Mouse (Mus musculus) intestine, embryonic 14.5 days (tissue): ENCODE results near the gene Gm17428. TPM values are rescaled to one million over a fixed set of nuclear protein-coding genes. Genes with fewer than 3 reads are reported as not detected.

Source experiments
- ATAC-seq: fragments of 200-750 bp; cut with Nextera tagmentation; replicated peaks from 2 replicates; pipeline ENCODE4 v1.8.0; 2017; ENCODE audit warnings: low read depth, moderate number of reproducible peaks, moderate TSS enrichment, moderate library complexity; ENCODE audit not compliant: low FRiP score, low TSS enrichment
- DNase-seq: peaks from one replicate; pipeline ENCODE4 v3.0.0-alpha.2; 2018; ENCODE audit warnings: low spot score
- H3K27ac ChIP-seq: fragments of 300-500 bp; sonication (generic); 2 replicates; pipeline ENCODE4 v1.5.1; 2014; ENCODE audit warnings: low read depth, mild to moderate bottlenecking, control low read depth
- H3K27me3 ChIP-seq: fragments of 300-500 bp; sonication (generic); replicated peaks from 2 replicates; pipeline ENCODE4 v1.6.1; 2014; ENCODE audit warnings: low read length, control low read depth; ENCODE audit not compliant: control insufficient read depth, insufficient read depth
- H3K36me3 ChIP-seq: fragments of 300-500 bp; sonication (generic); 2 replicates; pipeline ENCODE4 v1.6.1; 2014; ENCODE audit warnings: low read length, control low read depth; ENCODE audit not compliant: control insufficient read depth, insufficient read depth
- H3K4me1 ChIP-seq: fragments of 300-500 bp; sonication (generic); replicated peaks from 2 replicates; pipeline ENCODE4 v1.6.1; 2014; ENCODE audit warnings: low read length, control low read depth, mixed read lengths; ENCODE audit not compliant: control insufficient read depth, insufficient read depth
- H3K4me2 ChIP-seq: fragments of 300-500 bp; sonication (generic); 2 replicates; pipeline ENCODE4 v1.6.1; 2014; ENCODE audit warnings: low read length
- H3K4me3 ChIP-seq: fragments of 300-500 bp; sonication (generic); 2 replicates; pipeline ENCODE4 v1.5.1; 2014; ENCODE audit warnings: low read depth, low read length, control low read depth, mixed read lengths
- H3K9ac ChIP-seq: fragments of 300-500 bp; sonication (generic); 2 replicates; pipeline ENCODE4 v1.6.1; 2014; ENCODE audit warnings: mild to moderate bottlenecking, low read length
- H3K9me3 ChIP-seq: fragments of 300-500 bp; sonication (generic); 2 replicates; pipeline ENCODE4 v1.6.1; 2016; ENCODE audit warnings: low read length, control low read depth; ENCODE audit not compliant: control insufficient read depth
- WGBS: fragments of 180-500 bp; shearing (Covaris S2); extraction: QIAGEN DNeasy Blood & Tissue Kit; methylation state at CpG from one replicate; pipeline ENCODE4 v1.1.7; 2014; 5-methylcytosine and 5-hydroxymethylcytosine counted together
- polyA plus RNA-seq: library from polyadenylated mRNA; unstranded; fragments of >200 nt; fragmentation: Nextera tagmentation; extraction: Ambion mirVana; gene quantifications from 2 replicates; pipeline ENCODE4 v1.2.1, GENCODE M21; 2014

The Gm17428 gene
- polyA plus RNA-seq, 1 experiment from 2014 or later = not detected

- H3K4me2 ChIP-seq = no peak overlapping the region
- DNase-seq (no peak), ATAC-seq (no peak)
- no peaks in the 10 kb centered on the region for H3K36me3 ChIP-seq
- no peak overlapping the region for H3K9ac ChIP-seq
- H3K27me3 ChIP-seq = no peaks in the 10 kb centered on the region
- no peaks in the 10 kb centered on the region for H3K4me1 ChIP-seq
- H3K9me3 ChIP-seq = no peaks in the 10 kb centered on the region
- H3K27ac ChIP-seq = no peak overlapping the region
- no peak overlapping the region for H3K4me3 ChIP-seq
- 77% methylated on average over 3 of the region's 3 CpGs for WGBS
Measured at GRCm38 (mm10) chr14:55006541-55006940, 29.8 kb downstream of the Gm17428 start.

GRCm38 (mm10) chr14:55007120-55007908 is 30.6 kb downstream of the Gm17428 start:
- ATAC-seq = no peak
- Histone ChIP-seq H3K4me2 (no peak overlapping the region), H3K27me3 (no peaks in the 10 kb centered on the region), H3K9me3 (no peaks in the 10 kb centered on the region), H3K36me3 (no peaks in the 10 kb centered on the region), H3K9ac (no peak overlapping the region), H3K4me3 (no peak overlapping the region), H3K27ac (no peak overlapping the region), H3K4me1 (no peaks in the 10 kb centered on the region)
- no peak for DNase-seq
- WGBS = 86% methylated on average over 9 of the region's 9 CpGs

GRCm38 (mm10) chr14:55008417-55008816 is 31.7 kb downstream of the Gm17428 start:
- WGBS = 80% methylated on average over 8 of the region's 8 CpGs
- no peak for ATAC-seq

GRCm38 (mm10) chr14:55011116-55011515 is 34.4 kb downstream of the Gm17428 start:
- H3K4me2 ChIP-seq = no peak overlapping the region
- no peaks in the 10 kb centered on the region for H3K27me3 ChIP-seq
- ATAC-seq (no peak), DNase-seq (no peak)
- no peaks in the 10 kb centered on the region for H3K9me3 ChIP-seq
- H3K27ac ChIP-seq = no peak overlapping the region
- 53% methylated on average over 4 of the region's 4 CpGs for WGBS
- H3K9ac ChIP-seq = no peak overlapping the region
- 0 out of 2 replicates have a peak, but pooled peaks cover 6% of the 10 kb centered on the region for H3K4me1 ChIP-seq
- no peaks in the 10 kb centered on the region for H3K36me3 ChIP-seq
- no peak overlapping the region for H3K4me3 ChIP-seq

More at GRCm38 (mm10) chr14:55008417-55008816, 31.7 kb downstream of the Gm17428 start:
- no peak for DNase-seq
- Histone ChIP-seq H3K9ac (no peak overlapping the region), H3K36me3 (no peaks in the 10 kb centered on the region), H3K27ac (no peak overlapping the region), H3K4me2 (no peak overlapping the region), H3K27me3 (no peaks in the 10 kb centered on the region), H3K9me3 (no peaks in the 10 kb centered on the region), H3K4me3 (no peak overlapping the region), H3K4me1 (no peaks in the 10 kb centered on the region)

- Histone ChIP-seq H3K9ac (peak overlapping the region; percentile 43), H3K4me1 (0 out of 2 replicates have a peak, but pooled peaks cover 6% of the 10 kb centered on the region), H3K9me3 (no peaks in the 10 kb centered on the region), H3K27me3 (no peaks in the 10 kb centered on the region), H3K36me3 (peaks cover 22% of the 10 kb centered on the region), H3K4me2 (peak overlapping the region; percentile 47), H3K4me3 (peak overlapping the region; percentile 34), H3K27ac (peak overlapping the region; percentile 84)
- DNase-seq (no peak), ATAC-seq (peak; percentile 68)
- under 1% methylated on average over 27 of the region's 27 CpGs for WGBS
Measured at GRCm38 (mm10) chr14:55014591-55014990, 37.9 kb downstream of the Gm17428 start.

- under 1% methylated on average over 36 of the region's 36 CpGs for WGBS
- Histone ChIP-seq H3K4me3 (peak within 1 kb of the TSS; percentile 85), H3K4me1 (0 out of 2 replicates have a peak, but pooled peaks cover 6% of the 10 kb centered on the region), H3K27ac (peak within 1 kb of the TSS; percentile 84), H3K4me2 (peak within 1 kb of the TSS; percentile 79), H3K9ac (peak within 1 kb of the TSS; percentile 79), H3K27me3 (no peaks in the 10 kb centered on the region), H3K9me3 (no peaks in the 10 kb centered on the region), H3K36me3 (peaks cover 26% of the 10 kb centered on the region)
- ATAC-seq = peak; percentile 95
- DNase-seq = peak; percentile 100
Measured at GRCm38 (mm10) chr14:55014991-55015766, 38.4 kb downstream of the Gm17428 start, which contains the start of gene Ngdn. Ngdn (plus strand) TSS chr14:55015454.

GRCm38 (mm10) chr14:55015767-55016111 is 39.0 kb downstream of the Gm17428 start:
- Histone ChIP-seq H3K27ac (peak overlapping the region; percentile 77), H3K27me3 (no peaks in the 10 kb centered on the region), H3K4me3 (peak overlapping the region; percentile 85), H3K9ac (peak overlapping the region; percentile 79), H3K9me3 (no peaks in the 10 kb centered on the region), H3K4me1 (0 out of 2 replicates have a peak, but pooled peaks cover 6% of the 10 kb centered on the region), H3K4me2 (peak overlapping the region; percentile 79), H3K36me3 (peaks cover 32% of the 10 kb centered on the region)
- peak; percentile 44; the same call in 1 of the 2 replicates for ATAC-seq
- WGBS = under 1% methylated on average over 17 of the region's 17 CpGs
- DNase-seq = no peak

GRCm38 (mm10) chr14:55016876-55017275 is 40.1 kb downstream of the Gm17428 start:
- Histone ChIP-seq H3K9ac (no peak overlapping the region), H3K4me1 (0 out of 2 replicates have a peak, but pooled peaks cover 6% of the 10 kb centered on the region), H3K9me3 (no peaks in the 10 kb centered on the region), H3K4me2 (no peak overlapping the region), H3K27me3 (no peaks in the 10 kb centered on the region), H3K36me3 (peaks cover 43% of the 10 kb centered on the region), H3K4me3 (no peak overlapping the region), H3K27ac (no peak overlapping the region)
- 93% methylated on average over 16 of the region's 16 CpGs for WGBS
- ATAC-seq = no peak
- no peak for DNase-seq
